Mouse (Mus musculus) cerebral cortex, adult 2 months (tissue): ENCODE measurements around the gene Rad23a.

ENCODE experiments used
- WGBS: fragments of 180-500 bp; shearing (Covaris S2); methylation state at CpG from one replicate; pipeline ENCODE4 v1.1.7; 2018; 5-methylcytosine and 5-hydroxymethylcytosine counted together

The Rad23a gene

DNA sequence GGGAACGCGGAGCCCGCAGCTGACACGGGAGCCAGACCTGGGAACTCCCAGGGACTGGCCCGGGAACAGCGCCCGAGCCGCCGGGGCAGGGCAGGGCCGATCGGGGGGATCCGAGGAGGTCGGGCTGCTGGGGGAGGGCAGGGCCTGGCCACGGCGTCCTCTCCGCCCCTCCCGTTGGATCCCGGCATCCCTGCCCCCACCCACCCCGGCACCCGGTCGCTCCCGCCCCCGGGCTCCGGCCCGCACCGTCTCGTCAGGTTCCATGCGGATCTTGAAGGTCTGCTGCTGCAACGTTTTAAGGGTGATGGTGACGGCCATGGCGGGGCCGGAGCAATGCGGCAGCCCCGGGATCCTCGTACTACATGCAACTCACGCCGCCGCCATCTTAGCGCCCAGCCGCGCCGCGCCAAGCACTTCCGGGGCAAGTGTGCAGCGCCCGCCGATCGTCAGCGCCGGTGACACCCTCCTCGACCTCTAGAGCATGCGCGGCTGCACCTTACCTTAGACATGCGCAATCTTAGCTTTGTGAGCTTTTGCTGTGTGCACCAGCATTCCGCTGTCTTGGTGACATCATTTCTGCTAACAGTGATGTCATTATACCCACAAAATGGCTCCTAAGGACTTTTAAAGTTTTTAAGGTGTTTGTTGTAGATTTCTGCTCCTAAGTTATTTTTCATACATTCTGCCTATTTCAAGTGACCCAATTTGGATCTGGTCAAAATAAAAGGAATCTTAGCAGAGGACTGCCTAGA is at the start of gene Rad23a:
Rad23a (minus strand) TSS at position 418 of the 752 bp plus-strand sequence.
- WGBS, result under 1% methylated on average over 55 of the region's 55 CpGs

- 95% methylated on average over 1 of the region's 1 CpGs for WGBS
These were observed 48.7 kb upstream of the Rad23a start for GRCm38 (mm10) chr8:84889141-84889540.

- WGBS, result 94% methylated on average over 3 of the region's 3 CpGs
These were observed 47.8 kb upstream of the Rad23a start for GRCm38 (mm10) chr8:84888280-84888679.

- WGBS, result 85% methylated on average over 4 of the region's 4 CpGs
These were observed 44.3 kb upstream of the Rad23a start for GRCm38 (mm10) chr8:84884728-84885127.

DNA sequence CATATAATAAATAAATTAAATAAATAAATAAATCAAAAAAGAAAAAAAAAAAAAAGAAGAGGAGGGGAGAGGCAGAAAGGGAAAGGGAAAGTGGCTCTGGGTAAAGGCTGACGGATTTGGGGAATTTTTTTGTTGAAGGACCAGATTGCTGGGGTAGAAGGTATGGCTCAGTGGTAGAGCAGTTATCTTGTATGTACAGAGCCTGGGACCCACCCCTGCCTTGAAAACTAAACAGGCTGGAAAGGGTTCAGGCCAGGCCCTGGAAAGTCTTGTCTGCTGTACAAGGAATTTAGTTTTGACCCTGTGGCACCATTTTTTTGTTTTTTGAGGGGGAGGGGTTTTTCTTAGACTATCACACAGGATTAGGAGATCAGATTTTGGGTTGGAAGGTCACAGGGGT is 38.5 kb upstream of the Rad23a start:
- 89% methylated on average over 1 of the region's 1 CpGs for WGBS

DNA sequence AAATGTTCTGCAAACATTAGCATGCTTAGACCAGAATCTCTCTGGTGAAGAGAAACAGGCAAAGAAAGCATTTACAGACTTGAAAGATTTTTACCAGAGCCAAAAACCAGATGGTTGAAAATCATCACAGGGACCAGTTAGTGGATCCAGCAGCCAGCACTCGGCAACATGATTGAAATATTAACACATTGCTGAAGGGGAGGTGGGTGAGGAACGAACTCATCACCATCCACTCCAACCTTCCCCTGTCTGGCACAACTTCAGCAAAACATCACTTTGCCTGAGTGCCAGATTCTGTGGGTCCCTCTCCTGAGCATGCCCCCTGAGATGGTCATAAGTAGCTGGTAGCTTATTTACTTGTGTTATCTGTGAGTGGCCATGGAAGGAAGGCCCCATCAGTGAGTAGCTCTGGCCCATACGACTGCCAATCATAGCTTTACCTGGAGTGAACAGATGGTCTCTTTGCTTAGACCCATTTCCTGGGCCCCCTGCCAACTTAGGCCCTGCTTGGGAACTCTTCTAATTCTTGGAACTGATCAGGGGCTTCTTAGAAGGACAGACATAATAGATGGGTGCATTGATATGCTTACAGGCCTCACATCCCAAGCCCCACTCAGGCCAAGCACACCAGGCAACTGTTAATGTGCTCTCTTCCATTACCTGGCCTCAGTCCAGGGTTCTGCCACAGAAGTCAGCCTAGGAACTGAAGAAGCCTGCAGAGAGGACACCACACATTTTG is 37.0 kb upstream of the Rad23a start:
- 70% methylated on average over 3 of the region's 3 CpGs for whole genome bisulfite sequencing

DNA sequence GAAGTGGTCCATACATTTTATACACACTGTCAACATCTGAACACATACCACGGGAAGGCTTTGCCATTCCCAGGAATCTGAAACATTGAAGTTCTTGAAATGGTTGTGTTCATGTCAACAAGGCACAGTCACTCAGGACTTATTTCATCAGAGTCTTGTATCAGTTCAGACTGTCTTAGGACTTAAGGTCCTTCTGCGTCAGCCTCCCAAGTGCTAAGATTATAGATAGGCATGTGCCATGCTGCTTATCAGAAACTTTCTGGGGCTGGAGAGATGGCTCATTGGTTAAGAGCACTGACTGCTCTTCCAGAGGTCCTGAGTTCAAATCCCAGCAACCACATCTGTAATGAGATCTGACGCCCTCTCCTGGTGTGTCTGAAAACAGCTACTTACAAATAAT is 33.9 kb upstream of the Rad23a start:
- WGBS, result 95% methylated on average over 3 of the region's 3 CpGs

- WGBS, result 90% methylated on average over 4 of the region's 4 CpGs
These were observed 32.6 kb upstream of the Rad23a start for GRCm38 (mm10) chr8:84873016-84873415.

DNA sequence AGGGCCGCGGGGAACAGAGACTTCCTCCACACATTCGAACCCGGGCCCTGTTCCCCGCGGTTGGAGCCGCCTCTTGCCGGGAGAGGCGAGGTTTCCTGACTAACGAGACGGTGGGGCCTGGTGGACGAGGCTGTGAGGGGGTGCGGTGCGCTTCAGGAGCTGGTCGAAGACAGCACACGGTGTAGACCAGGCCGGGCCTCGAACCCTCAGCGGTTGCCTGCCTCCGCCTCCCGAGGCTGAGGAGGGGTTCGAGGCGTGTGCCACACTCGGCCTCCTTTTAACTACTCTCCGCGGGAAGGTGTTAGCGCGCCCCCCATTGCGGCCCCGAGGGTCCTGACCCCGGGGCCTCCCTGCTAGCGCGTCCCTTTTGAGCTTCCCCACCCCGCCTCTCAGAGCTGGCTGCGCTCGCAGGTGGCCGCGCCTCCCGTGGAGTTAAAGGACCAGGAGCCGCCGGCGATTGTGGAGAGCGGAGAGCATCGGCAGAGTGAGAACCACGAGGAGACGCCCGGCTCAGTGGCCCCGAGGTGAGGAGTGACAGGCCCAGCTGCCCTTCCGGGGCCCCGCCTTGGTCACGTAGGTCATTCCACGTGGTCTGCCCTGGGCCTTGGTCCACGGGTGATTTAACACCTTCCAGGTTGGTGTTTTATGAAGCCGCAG is 32.0 kb upstream of the Rad23a start:
- 5% methylated on average over 54 of the region's 54 CpGs for WGBS

DNA sequence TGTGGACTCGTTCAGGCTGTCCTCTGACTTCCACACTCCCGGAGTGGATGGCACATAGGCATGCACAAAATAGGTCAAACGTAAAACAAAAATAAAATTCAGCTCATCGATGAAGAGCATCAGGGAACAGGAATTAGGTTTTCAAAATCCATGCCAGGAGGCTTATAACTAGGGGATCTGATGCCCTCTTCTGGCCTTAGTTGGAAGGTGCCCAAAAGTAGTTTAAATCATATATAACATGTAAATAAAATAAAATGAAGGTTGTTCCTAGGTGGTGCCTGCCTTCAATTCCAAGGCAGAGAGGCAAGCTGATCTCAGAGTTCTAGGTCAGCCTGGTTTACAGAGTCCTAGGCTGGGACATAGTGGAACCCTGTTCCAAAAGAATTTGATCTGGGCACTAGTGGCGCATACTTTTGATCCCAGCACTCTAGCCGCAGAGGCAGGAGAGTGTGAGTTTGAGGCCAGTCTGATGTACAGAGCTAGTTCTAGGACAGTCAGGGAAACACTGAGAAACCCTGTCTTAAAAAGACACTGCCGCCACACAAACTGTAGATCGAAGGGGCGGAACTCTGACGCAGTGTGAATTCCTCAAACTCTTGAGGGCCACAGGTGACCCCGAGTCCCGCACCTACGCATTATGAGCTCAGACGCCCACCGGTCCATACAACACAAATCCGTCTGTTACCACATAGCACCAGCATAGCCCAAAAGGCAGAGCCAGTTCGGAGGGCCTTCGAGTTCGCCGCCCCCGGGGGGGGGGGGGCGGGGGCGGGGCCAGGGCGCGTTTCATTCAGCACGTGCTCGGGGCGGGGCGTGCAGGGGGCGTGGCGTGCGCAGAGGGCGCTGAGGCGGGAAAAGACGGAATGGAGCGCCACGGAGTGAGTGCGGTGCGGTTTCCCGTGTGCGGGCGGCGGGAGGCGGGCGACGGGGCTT is 31.2 kb upstream of the Rad23a start, which contains the start of gene Syce2:
Syce2 (plus strand) TSS at position 736 of the 933 bp plus-strand sequence.
- WGBS, result 10% methylated on average over 46 of the region's 46 CpGs

- WGBS, result under 1% methylated on average over 39 of the region's 39 CpGs
These were observed 16.5 kb upstream of the Rad23a start, which contains the start of gene Farsa for GRCm38 (mm10) chr8:84856864-84857441. Gene Farsa (plus strand): TSS chr8:84856989.

- 92% methylated on average over 3 of the region's 3 CpGs for WGBS
These were observed 16.0 kb upstream of the Rad23a start for GRCm38 (mm10) chr8:84856434-84856833.

DNA sequence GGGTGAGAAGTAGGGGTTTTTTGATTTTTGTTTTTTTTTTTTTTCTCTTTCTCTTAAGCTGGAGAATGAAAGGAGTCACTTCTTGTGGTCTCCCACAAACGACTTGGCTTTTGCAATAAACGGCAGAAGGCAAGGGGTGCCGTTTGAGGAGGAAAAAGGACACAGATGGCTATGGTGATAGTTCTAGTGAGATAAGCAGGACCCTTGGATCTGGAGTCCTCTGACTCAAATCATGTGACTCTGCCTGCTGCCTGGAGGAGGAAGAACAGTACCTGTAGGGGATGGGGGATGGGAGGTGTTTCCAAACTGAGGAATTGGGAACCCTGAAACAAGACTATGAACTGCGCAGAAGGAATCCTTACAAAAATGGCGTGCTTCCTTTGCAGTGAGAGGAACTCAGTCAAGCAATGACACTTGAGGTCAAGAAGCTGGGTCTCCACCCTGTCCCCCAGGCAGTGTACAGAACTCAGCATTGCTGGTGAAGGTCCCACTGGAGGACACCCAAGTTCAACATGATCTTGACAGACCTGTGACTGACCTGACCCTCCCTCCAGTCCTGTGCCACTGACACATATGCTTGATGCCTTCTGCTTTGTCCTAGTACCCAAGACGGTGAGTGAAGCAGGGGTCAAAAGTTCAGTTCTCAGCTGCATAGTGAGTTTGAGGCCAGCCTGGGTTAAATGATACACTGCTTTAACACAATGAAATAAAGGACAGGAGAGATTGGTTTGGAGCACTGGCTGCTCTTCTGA is 7.4 kb upstream of the Rad23a start:
- 36% methylated on average over 6 of the region's 6 CpGs for WGBS

DNA sequence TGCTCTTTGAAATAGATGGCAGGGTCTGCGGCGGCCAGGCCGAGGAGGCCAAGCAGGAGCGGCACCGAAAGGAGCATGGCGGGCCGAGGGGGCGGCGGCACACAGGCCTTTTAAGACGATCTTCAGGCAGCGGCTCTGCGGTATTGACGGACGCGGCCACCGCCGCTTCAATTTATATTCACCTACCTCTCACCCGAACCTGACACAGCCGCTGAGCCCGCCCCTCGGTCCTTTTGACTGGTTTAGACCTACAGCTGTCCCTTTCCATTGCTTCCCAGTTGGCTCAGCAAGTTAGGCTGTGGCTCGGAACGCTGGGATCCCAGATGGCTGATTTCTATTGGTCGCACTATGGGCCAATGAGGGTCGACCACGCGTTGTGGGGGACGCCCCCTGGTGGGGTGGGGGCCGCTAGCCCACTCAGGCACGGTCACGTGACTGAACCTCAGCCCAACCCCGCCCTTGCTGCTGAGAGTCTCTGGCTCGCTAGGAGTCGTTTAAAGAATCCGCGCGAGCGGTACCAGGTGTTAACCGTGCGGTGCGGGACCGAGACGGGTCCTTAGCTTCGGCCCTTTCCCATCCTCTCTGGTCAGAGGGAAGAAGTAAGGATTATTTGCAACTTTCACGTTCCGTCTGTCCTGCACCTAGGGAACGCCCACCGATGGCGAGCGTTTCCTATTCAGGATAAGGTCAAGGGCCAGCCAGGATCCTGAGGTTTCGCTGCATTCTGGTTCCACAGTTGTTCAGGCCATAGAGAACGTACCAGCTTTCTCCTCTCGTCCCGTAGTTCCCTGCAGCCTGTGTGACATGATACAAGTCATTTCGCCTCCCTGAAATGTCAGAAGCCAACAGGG is 6.5 kb upstream of the Rad23a start, which contains the start of gene Calr:
Calr (minus strand) TSS at position 213 of the 851 bp plus-strand sequence.
- under 1% methylated on average over 55 of the region's 55 CpGs for WGBS

GRCm38 (mm10) chr8:84846094-84846721 is 5.7 kb upstream of the Rad23a start:
- under 1% methylated on average over 30 of the region's 30 CpGs for WGBS

DNA sequence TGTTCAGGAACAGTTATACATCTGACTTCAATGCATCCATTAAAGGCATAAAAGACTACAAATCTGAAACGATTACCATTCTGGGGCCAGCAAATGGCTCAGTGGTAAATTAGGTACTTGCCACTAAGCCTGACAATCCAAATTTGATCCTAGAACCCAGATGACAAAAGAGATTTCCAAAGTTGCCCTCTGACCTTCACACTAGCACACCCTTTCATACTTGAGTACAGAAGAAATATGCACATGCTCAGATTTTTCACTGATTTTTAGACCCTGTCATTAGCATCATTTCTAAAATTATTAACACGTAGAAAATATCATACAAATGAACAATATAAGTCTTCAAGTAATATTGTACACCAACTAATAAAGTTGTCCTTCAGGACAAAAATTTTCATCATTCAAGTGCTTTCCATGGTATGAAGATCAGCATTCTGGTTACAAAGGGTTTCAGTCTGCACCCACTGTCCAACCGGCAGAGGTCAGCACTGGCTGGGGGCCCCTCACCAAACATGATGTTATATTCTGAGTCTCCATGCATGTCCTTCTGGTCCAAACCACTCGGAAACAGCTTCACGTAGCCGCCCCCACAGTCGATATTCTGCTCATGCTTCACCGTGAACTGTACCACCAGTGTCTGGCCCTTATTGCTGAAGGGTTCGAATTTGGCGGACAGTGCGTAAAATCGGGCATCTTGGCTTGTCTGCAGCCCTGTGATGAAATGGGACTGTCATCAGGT is 5.1 kb upstream of the Rad23a start:
- WGBS, result 5% methylated on average over 12 of the region's 12 CpGs

GRCm38 (mm10) chr8:84844397-84845070 is 4.1 kb upstream of the Rad23a start:
- WGBS, result 66% methylated on average over 9 of the region's 9 CpGs
